Mouse (Mus musculus) hindbrain, embryonic 13.5 days (tissue): ENCODE data around the gene Vwf. TPM values are rescaled to one million over a fixed set of nuclear protein-coding genes. Genes with fewer than 3 reads are reported as not detected.

ENCODE experiments used
- ATAC-seq: fragments of 200-750 bp; cut with Nextera tagmentation; 2 replicates; pipeline ENCODE4 v1.8.0; 2017; ENCODE audit warnings: moderate TSS enrichment; ENCODE audit not compliant: low FRiP score
- H3K27ac ChIP-seq: fragments of 300-500 bp; sonication (generic); 2 replicates; pipeline ENCODE4 v1.5.1; 2015; ENCODE audit warnings: inconsistent platforms, mild to moderate bottlenecking, moderate library complexity
- H3K27me3 ChIP-seq: fragments of 300-500 bp; sonication (generic); 2 replicates; pipeline ENCODE4 v1.6.1; 2015; ENCODE audit warnings: mild to moderate bottlenecking, inconsistent platforms
- H3K36me3 ChIP-seq: fragments of 300-500 bp; sonication (generic); 2 replicates; pipeline ENCODE4 v1.6.1; 2015; ENCODE audit warnings: mild to moderate bottlenecking, inconsistent platforms
- H3K4me1 ChIP-seq: fragments of 300-500 bp; sonication (generic); replicated peaks from 2 replicates; pipeline ENCODE4 v1.6.1; 2015; ENCODE audit warnings: inconsistent platforms
- H3K4me2 ChIP-seq: fragments of 300-500 bp; sonication (generic); 2 replicates; pipeline ENCODE4 v1.6.1; 2015; ENCODE audit warnings: inconsistent platforms, mild to moderate bottlenecking, moderate library complexity
- H3K4me3 ChIP-seq: fragments of 300-500 bp; sonication (generic); 2 replicates; pipeline ENCODE4 v1.5.1; 2015; ENCODE audit warnings: mild to moderate bottlenecking, inconsistent platforms
- H3K9ac ChIP-seq: fragments of 300-500 bp; sonication (generic); 2 replicates; pipeline ENCODE4 v1.6.1; 2015; ENCODE audit warnings: mild to moderate bottlenecking, inconsistent platforms
- H3K9me3 ChIP-seq: fragments of 300-500 bp; sonication (generic); 2 replicates; pipeline ENCODE4 v1.6.1; 2016; ENCODE audit warnings: inconsistent platforms
- WGBS: fragments of 180-500 bp; shearing (Covaris S2); methylation state at CpG from one replicate; pipeline ENCODE4 v1.1.7; 2015; 5-methylcytosine and 5-hydroxymethylcytosine counted together
- polyA plus RNA-seq: library from polyadenylated mRNA; unstranded; fragments of >200 nt; fragmentation: Nextera tagmentation; extraction: Ambion mirVana; gene quantifications from 2 replicates; pipeline ENCODE4 v1.2.1, GENCODE M21; 2015

Vwf gene
- polyA plus RNA-seq, 1 experiment from 2014 or later: 8.0 TPM

GRCm38 (mm10) chr6:125592536-125592935 is 46.0 kb downstream of the Vwf start:
- no peak overlapping the region for H3K4me2 ChIP-seq
- H3K27me3 ChIP-seq: 0 out of 2 replicates have a peak, but pooled peaks cover 3% of the 10 kb centered on the region
- H3K4me3 ChIP-seq: no peak overlapping the region
- no peak overlapping the region for H3K27ac ChIP-seq
- H3K36me3 ChIP-seq: no peaks in the 10 kb centered on the region
- WGBS: 92% methylated on average over 6 of the region's 6 CpGs
- H3K9ac ChIP-seq: no peak overlapping the region
- no peaks in the 10 kb centered on the region for H3K4me1 ChIP-seq
- ATAC-seq: no peak
- no peaks in the 10 kb centered on the region for H3K9me3 ChIP-seq

GRCm38 (mm10) chr6:125594311-125594710 is 47.7 kb downstream of the Vwf start:
- 90% methylated on average over 4 of the region's 4 CpGs for WGBS
- Histone ChIP-seq H3K4me1 (no peaks in the 10 kb centered on the region), H3K9ac (no peak overlapping the region), H3K36me3 (no peaks in the 10 kb centered on the region), H3K27ac (no peak overlapping the region), H3K4me2 (no peak overlapping the region), H3K9me3 (no peaks in the 10 kb centered on the region), H3K27me3 (0 out of 2 replicates have a peak, but pooled peaks cover 3% of the 10 kb centered on the region), H3K4me3 (no peak overlapping the region)
- no peak for ATAC-seq

GRCm38 (mm10) chr6:125594825-125595224 is 48.3 kb downstream of the Vwf start:
- WGBS: 77% methylated on average over 4 of the region's 4 CpGs
- no peaks in the 10 kb centered on the region for H3K9me3 ChIP-seq
- 0 out of 2 replicates have a peak, but pooled peaks cover 3% of the 10 kb centered on the region for H3K27me3 ChIP-seq
- H3K4me3 ChIP-seq: no peak overlapping the region
- H3K9ac ChIP-seq: no peak overlapping the region
- no peaks in the 10 kb centered on the region for H3K4me1 ChIP-seq
- H3K36me3 ChIP-seq: no peaks in the 10 kb centered on the region
- ATAC-seq: no peak
- no peak overlapping the region for H3K4me2 ChIP-seq
- no peak overlapping the region for H3K27ac ChIP-seq

GRCm38 (mm10) chr6:125596701-125597318 is 50.2 kb downstream of the Vwf start:
- H3K9ac ChIP-seq: no peak overlapping the region
- WGBS: 29% methylated on average over 16 of the region's 16 CpGs
- no peak overlapping the region for H3K4me3 ChIP-seq
- H3K36me3 ChIP-seq: no peaks in the 10 kb centered on the region
- no peak overlapping the region for H3K4me2 ChIP-seq
- H3K27ac ChIP-seq: no peak overlapping the region
- no peaks in the 10 kb centered on the region for H3K4me1 ChIP-seq
- no peaks in the 10 kb centered on the region for H3K9me3 ChIP-seq
- no peak for ATAC-seq
- H3K27me3 ChIP-seq: peaks cover 8% of the 10 kb centered on the region; the same call in 1 of the 2 replicates

- H3K27me3 ChIP-seq: peaks cover 14% of the 10 kb centered on the region
- no peak overlapping the region for H3K9ac ChIP-seq
- no peak overlapping the region for H3K4me2 ChIP-seq
- H3K36me3 ChIP-seq: no peaks in the 10 kb centered on the region
- WGBS: 75% methylated on average over 4 of the region's 4 CpGs
- no peaks in the 10 kb centered on the region for H3K9me3 ChIP-seq
- ATAC-seq: no peak
- no peak overlapping the region for H3K4me3 ChIP-seq
- no peak overlapping the region for H3K27ac ChIP-seq
- no peaks in the 10 kb centered on the region for H3K4me1 ChIP-seq
Observed at GRCm38 (mm10) chr6:125597716-125598115, 51.1 kb downstream of the Vwf start.

GRCm38 (mm10) chr6:125600036-125600558 is 53.5 kb downstream of the Vwf start:
- Histone ChIP-seq H3K9me3 (no peaks in the 10 kb centered on the region), H3K4me2 (no peak overlapping the region), H3K4me1 (peaks cover 8% of the 10 kb centered on the region; the same call in 1 of the 2 replicates), H3K27ac (no peak overlapping the region), H3K36me3 (no peaks in the 10 kb centered on the region), H3K27me3 (peaks cover 15% of the 10 kb centered on the region), H3K4me3 (no peak overlapping the region), H3K9ac (no peak overlapping the region)
- ATAC-seq: peak; percentile 33; the same call in 1 of the 2 replicates
- WGBS: 49% methylated on average over 9 of the region's 9 CpGs

GRCm38 (mm10) chr6:125600669-125601068 is 54.1 kb downstream of the Vwf start:
- H3K4me3 ChIP-seq: no peak overlapping the region
- H3K4me2 ChIP-seq: no peak overlapping the region
- peaks cover 8% of the 10 kb centered on the region; the same call in 1 of the 2 replicates for H3K4me1 ChIP-seq
- no peaks in the 10 kb centered on the region for H3K36me3 ChIP-seq
- ATAC-seq: no peak
- H3K9ac ChIP-seq: no peak overlapping the region
- H3K9me3 ChIP-seq: no peaks in the 10 kb centered on the region
- no peak overlapping the region for H3K27ac ChIP-seq
- WGBS: 80% methylated on average over 8 of the region's 8 CpGs
- H3K27me3 ChIP-seq: peaks cover 15% of the 10 kb centered on the region

- H3K4me1 ChIP-seq: peaks cover 8% of the 10 kb centered on the region; the same call in 1 of the 2 replicates
- H3K27me3 ChIP-seq: peaks cover 16% of the 10 kb centered on the region
- H3K27ac ChIP-seq: no peak overlapping the region
- H3K4me2 ChIP-seq: no peak overlapping the region
- no peak for ATAC-seq
- no peak overlapping the region for H3K4me3 ChIP-seq
- no peaks in the 10 kb centered on the region for H3K9me3 ChIP-seq
- H3K36me3 ChIP-seq: no peaks in the 10 kb centered on the region
- WGBS: 74% methylated on average over 4 of the region's 4 CpGs
- H3K9ac ChIP-seq: no peak overlapping the region
Observed at GRCm38 (mm10) chr6:125601190-125601589, 54.6 kb downstream of the Vwf start.

GRCm38 (mm10) chr6:125601748-125602147 is 55.2 kb downstream of the Vwf start:
- Histone ChIP-seq H3K4me3 (no peak overlapping the region), H3K4me1 (peaks cover 8% of the 10 kb centered on the region; the same call in 1 of the 2 replicates), H3K9ac (no peak overlapping the region), H3K27ac (no peak overlapping the region), H3K9me3 (no peaks in the 10 kb centered on the region), H3K36me3 (no peaks in the 10 kb centered on the region), H3K27me3 (peaks cover 20% of the 10 kb centered on the region), H3K4me2 (no peak overlapping the region)
- ATAC-seq: no peak
- 91% methylated on average over 5 of the region's 5 CpGs for WGBS

GRCm38 (mm10) chr6:125602354-125602753 is 55.8 kb downstream of the Vwf start:
- Histone ChIP-seq H3K9me3 (no peaks in the 10 kb centered on the region), H3K27ac (no peak overlapping the region), H3K36me3 (no peaks in the 10 kb centered on the region), H3K27me3 (peaks cover 26% of the 10 kb centered on the region), H3K4me3 (no peak overlapping the region), H3K4me2 (no peak overlapping the region), H3K9ac (no peak overlapping the region), H3K4me1 (peaks cover 8% of the 10 kb centered on the region; the same call in 1 of the 2 replicates)
- ATAC-seq: no peak
- WGBS: 81% methylated on average over 5 of the region's 5 CpGs

- H3K27me3 ChIP-seq: peaks cover 27% of the 10 kb centered on the region
- H3K4me1 ChIP-seq: peaks cover 8% of the 10 kb centered on the region; the same call in 1 of the 2 replicates
- no peak overlapping the region for H3K27ac ChIP-seq
- peak; percentile 29; the same call in 1 of the 2 replicates for ATAC-seq
- H3K9ac ChIP-seq: no peak overlapping the region
- no peaks in the 10 kb centered on the region for H3K36me3 ChIP-seq
- WGBS: 5% methylated on average over 18 of the region's 18 CpGs
- peak overlapping the region; percentile 11; the same call in 1 of the 2 replicates for H3K4me2 ChIP-seq
- H3K4me3 ChIP-seq: no peak overlapping the region
- H3K9me3 ChIP-seq: no peaks in the 10 kb centered on the region
Observed at GRCm38 (mm10) chr6:125603234-125603633, 56.7 kb downstream of the Vwf start.

GRCm38 (mm10) chr6:125603678-125604462 is 57.3 kb downstream of the Vwf start:
- H3K27ac ChIP-seq: no peak overlapping the region
- no peak overlapping the region for H3K4me2 ChIP-seq
- H3K4me1 ChIP-seq: peaks cover 8% of the 10 kb centered on the region; the same call in 1 of the 2 replicates
- peaks cover 27% of the 10 kb centered on the region for H3K27me3 ChIP-seq
- H3K9ac ChIP-seq: no peak overlapping the region
- ATAC-seq: no peak
- no peaks in the 10 kb centered on the region for H3K9me3 ChIP-seq
- no peak overlapping the region for H3K4me3 ChIP-seq
- no peaks in the 10 kb centered on the region for H3K36me3 ChIP-seq
- WGBS: 82% methylated on average over 26 of the region's 26 CpGs
